In the genomic region with DNA sequence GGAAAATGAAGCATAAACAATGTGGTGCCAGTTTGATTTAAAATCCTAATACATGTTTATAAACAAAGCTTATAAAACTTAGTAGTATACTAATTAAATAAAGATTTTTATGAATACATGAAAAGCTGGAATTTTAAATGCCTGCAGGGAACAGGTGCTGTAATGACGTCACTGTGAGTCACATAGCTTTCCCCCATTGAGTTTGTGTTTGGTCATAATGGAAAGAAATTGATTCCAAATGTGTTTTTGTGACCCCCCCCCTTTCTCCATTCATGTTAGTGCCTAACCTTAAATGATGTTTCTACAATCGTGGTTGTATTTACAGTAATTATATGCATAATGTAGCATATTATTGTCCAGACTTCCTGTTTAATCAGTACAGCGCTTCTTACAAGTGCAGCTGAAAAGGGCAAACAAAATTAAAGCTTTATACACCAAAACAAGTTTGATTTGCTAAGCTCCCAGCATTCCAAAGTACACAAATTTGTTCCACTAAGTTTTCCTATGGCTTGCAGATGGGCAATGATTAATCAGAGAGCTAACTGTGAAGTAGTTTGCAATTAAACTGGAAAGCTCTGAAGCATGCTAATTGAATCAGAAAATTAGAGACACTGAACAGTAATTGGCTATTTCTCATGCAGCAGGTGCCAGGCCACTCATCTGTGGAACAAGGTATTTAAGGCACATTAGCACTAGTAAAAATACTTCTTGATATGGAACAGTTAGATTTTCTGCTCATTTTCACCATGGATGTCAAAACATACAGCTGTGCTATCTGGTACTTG, we compare ENCODE assay signal across 13 mouse cellular contexts.
A peak's percentile ranks its signal among the peaks of the same experiment; 100 is the strongest.
DNase-seq lines count a peak whose midpoint lies in the region; ATAC-seq and TF ChIP-seq lines count a peak whose summit lies in the region.
"Had no signal": no experiment of that assay in that cellular context is flagged by ENCODE, and none has a peak within 500 bp of the region (broad histone marks: within the 10 kb centered on the region; RNA-seq: fewer than 3 reads in every experiment).

No protein-coding gene starts in this region.

- no peaks in the 10 kb centered on the region for H3K27me3 ChIP-seq in Patski

- CTCF ChIA-PET in Patski (lab: Charles Lee), result interaction anchor here (0.9 to 1.9 kb wide), 10 partner anchors 10 to 76 kb away, joined by 3 to 5 read pairs (median 3); no protein-coding TSS in a partner anchor

- ATAC-seq in Patski, result peak; percentile 17
- ATAC-seq: intestine, postnatal 0 days; lung, postnatal 0 days had no signal

- in situ Hi-C loops in Patski (cut with MboI; ENCODE audit: low pct_unique_long_range_greater_than_20kb), result no loop called here

- POLR2A ChIA-PET in Patski (lab: Charles Lee), result no interaction called here

- peak; percentile 7 for DNase-seq in layer of hippocampus, adult 11-12 months (ENCODE audit: low spot score)
- no peak for DNase-seq in layer of hippocampus, adult 9-10 months (ENCODE audit: low spot score)
- DNase-seq in 3T3-L1 (ENCODE audit: low read depth, low spot score) (peak; percentile 9), Patski (ENCODE audit: low read depth, low spot score) (no peak)
- peak; percentile 58 to 60 for DNase-seq in kidney, adult 8-10 months
- no peak for DNase-seq in urinary bladder, adult 18-20 months (ENCODE audit: low spot score in 2 of 2)
- no peak for DNase-seq in testis, postnatal 14 days (ENCODE audit: low spot score)
- DNase-seq in right cerebral cortex, postnatal 10 days (ENCODE audit: low spot score in 2 of 2), result no peak
- DNase-seq: cerebellum, adult 8-10 months; gastrocnemius, postnatal 10 days; thymus, postnatal 36 days had no signal

- TF ChIP-seq CTCF in Patski (IDR thresholded peaks at IDR 0.05), result no peak

Comparison
In these comparisons a context has a peak if more than half of its experiments do, and no peak if none do; other contexts are left out.
1. DNase-seq: peak in layer of hippocampus, adult 11-12 months (single experiment), 3T3-L1 (single experiment) and kidney, adult 8-10 months (2 of 2); none in layer of hippocampus, adult 9-10 months (single experiment), Patski (single experiment), urinary bladder, adult 18-20 months (0 of 2), testis, postnatal 14 days (single experiment) and right cerebral cortex, postnatal 10 days (0 of 2).